Mouse (Mus musculus): Measurements from ENCODE around the gene Pip5k1c. TPM values are rescaled to one million over a fixed set of nuclear protein-coding genes. Genes with fewer than 3 reads are reported as not detected.

Pip5k1c gene
- polyA plus RNA-seq, 1 experiment, result 124 TPM

- H3K4me3 ChIP-seq (replicated peaks), result no peak overlapping the region
- no peaks in the 10 kb centered on the region for H3K9me3 ChIP-seq
- TF ChIP-seq FLI1 (IDR thresholded peaks at IDR 0.05; ENCODE audit: low read length), result no peak
- no peak for TF ChIP-seq GATA1 (IDR thresholded peaks at IDR 0.05; ENCODE audit: borderline replicate concordance, low read length)
- H3K36me3 ChIP-seq (replicated peaks; ENCODE audit: low read length), result peaks cover 5% of the 10 kb centered on the region
- H3K27me3 ChIP-seq (replicated peaks), result peaks cover 3% of the 10 kb centered on the region
- peaks cover 80% of the 10 kb centered on the region for H3K4me1 ChIP-seq
These were observed 3.0 kb upstream of the Pip5k1c start for GRCm38 (mm10) chr10:81289811-81290210.

GRCm38 (mm10) chr10:81290698-81291460 is 1.9 kb upstream of the Pip5k1c start:
- H3K4me1 ChIP-seq, result peaks cover 81% of the 10 kb centered on the region

GRCm38 (mm10) chr10:81291511-81292104 is 1.2 kb upstream of the Pip5k1c start, which contains the start of gene Tjp3:
Tjp3 (minus strand) TSS chr10:81291581.
- H3K36me3 ChIP-seq (replicated peaks; ENCODE audit: low read length), result peaks cover 22% of the 10 kb centered on the region
- peak within 1 kb of the TSS; percentile 84 for H3K4me3 ChIP-seq (replicated peaks)
- no peaks in the 10 kb centered on the region for H3K27me3 ChIP-seq (replicated peaks)
- TF ChIP-seq FLI1 (IDR thresholded peaks at IDR 0.05; ENCODE audit: low read length), result no peak
- H3K9me3 ChIP-seq, result no peaks in the 10 kb centered on the region
- peaks cover 81% of the 10 kb centered on the region for H3K4me1 ChIP-seq

More at GRCm38 (mm10) chr10:81290698-81291460, 1.9 kb upstream of the Pip5k1c start:
- H3K27me3 ChIP-seq (replicated peaks), result no peaks in the 10 kb centered on the region
- TF ChIP-seq FLI1 (IDR thresholded peaks at IDR 0.05; ENCODE audit: low read length) (no peak), GATA1 (IDR thresholded peaks at IDR 0.05; ENCODE audit: borderline replicate concordance, low read length) (no peak)
- peaks cover 14% of the 10 kb centered on the region for H3K36me3 ChIP-seq (replicated peaks; ENCODE audit: low read length)
- no peaks in the 10 kb centered on the region for H3K9me3 ChIP-seq
- no peak overlapping the region for H3K4me3 ChIP-seq (replicated peaks)

- Histone ChIP-seq H3K9me3 (no peaks in the 10 kb centered on the region), H3K36me3 (replicated peaks; ENCODE audit: low read length) (peaks cover 28% of the 10 kb centered on the region), H3K27me3 (replicated peaks) (no peaks in the 10 kb centered on the region), H3K4me3 (replicated peaks) (peak overlapping the region; percentile 99), H3K4me1 (peaks cover 81% of the 10 kb centered on the region)
- TF ChIP-seq FLI1 (IDR thresholded peaks at IDR 0.05; ENCODE audit: low read length), result no peak
- TF ChIP-seq GATA1 (IDR thresholded peaks at IDR 0.05; ENCODE audit: borderline replicate concordance, low read length), result no peak
These were observed 719 bp downstream of the Pip5k1c start for GRCm38 (mm10) chr10:81293334-81294030.

GRCm38 (mm10) chr10:81294442-81294841 is 1.7 kb downstream of the Pip5k1c start:
- peaks cover 81% of the 10 kb centered on the region for H3K4me1 ChIP-seq
- no peaks in the 10 kb centered on the region for H3K9me3 ChIP-seq
- H3K27me3 ChIP-seq (replicated peaks), result no peaks in the 10 kb centered on the region
- H3K4me3 ChIP-seq (replicated peaks), result peak overlapping the region; percentile 99
- TF ChIP-seq FLI1 (IDR thresholded peaks at IDR 0.05; ENCODE audit: low read length) (no peak), GATA1 (IDR thresholded peaks at IDR 0.05; ENCODE audit: borderline replicate concordance, low read length) (no peak)
- peaks cover 37% of the 10 kb centered on the region for H3K36me3 ChIP-seq (replicated peaks; ENCODE audit: low read length)

GRCm38 (mm10) chr10:81295185-81295584 is 2.4 kb downstream of the Pip5k1c start:
- Histone ChIP-seq H3K36me3 (replicated peaks; ENCODE audit: low read length) (peaks cover 44% of the 10 kb centered on the region), H3K27me3 (replicated peaks) (no peaks in the 10 kb centered on the region), H3K9me3 (no peaks in the 10 kb centered on the region), H3K4me1 (peaks cover 85% of the 10 kb centered on the region), H3K4me3 (replicated peaks) (peak overlapping the region; percentile 99)
- TF ChIP-seq GATA1 (IDR thresholded peaks at IDR 0.05; ENCODE audit: borderline replicate concordance, low read length), result no peak
- no peak for TF ChIP-seq FLI1 (IDR thresholded peaks at IDR 0.05; ENCODE audit: low read length)

GRCm38 (mm10) chr10:81297246-81297645 is 4.5 kb downstream of the Pip5k1c start:
- Histone ChIP-seq H3K36me3 (replicated peaks; ENCODE audit: low read length) (peaks cover 64% of the 10 kb centered on the region), H3K4me3 (replicated peaks) (peak overlapping the region; percentile 90), H3K27me3 (replicated peaks) (no peaks in the 10 kb centered on the region), H3K9me3 (no peaks in the 10 kb centered on the region), H3K4me1 (peaks cover 93% of the 10 kb centered on the region)
- TF ChIP-seq GATA1 (IDR thresholded peaks at IDR 0.05; ENCODE audit: borderline replicate concordance, low read length) (no peak), FLI1 (IDR thresholded peaks at IDR 0.05; ENCODE audit: low read length) (no peak)

GRCm38 (mm10) chr10:81297845-81298244 is 5.1 kb downstream of the Pip5k1c start:
- Histone ChIP-seq H3K36me3 (replicated peaks; ENCODE audit: low read length) (peaks cover 67% of the 10 kb centered on the region), H3K9me3 (no peaks in the 10 kb centered on the region), H3K4me1 (peaks cover 96% of the 10 kb centered on the region), H3K27me3 (replicated peaks) (no peaks in the 10 kb centered on the region), H3K4me3 (replicated peaks) (peak overlapping the region; percentile 90)
- no peak for TF ChIP-seq FLI1 (IDR thresholded peaks at IDR 0.05; ENCODE audit: low read length)
- no peak for TF ChIP-seq GATA1 (IDR thresholded peaks at IDR 0.05; ENCODE audit: borderline replicate concordance, low read length)

- TF ChIP-seq FLI1 (IDR thresholded peaks at IDR 0.05; ENCODE audit: low read length) (no peak), GATA1 (IDR thresholded peaks at IDR 0.05; ENCODE audit: borderline replicate concordance, low read length) (no peak)
- Histone ChIP-seq H3K4me3 (replicated peaks) (peak overlapping the region; percentile 90), H3K9me3 (no peaks in the 10 kb centered on the region), H3K4me1 (peaks cover 100% of the 10 kb centered on the region), H3K36me3 (replicated peaks; ENCODE audit: low read length) (peaks cover 67% of the 10 kb centered on the region), H3K27me3 (replicated peaks) (no peaks in the 10 kb centered on the region)
These were observed 5.8 kb downstream of the Pip5k1c start for GRCm38 (mm10) chr10:81298369-81299100.

Measured in megakaryocyte, embryonic 14.5 days (primary cell).